Mouse (Mus musculus) C2C12 (cell line): ENCODE measurements around the gene Nrap. TPM values are rescaled to one million over a fixed set of nuclear protein-coding genes. Genes with fewer than 3 reads are reported as not detected.

ENCODE experiments used
- H3K27me3 ChIP-seq: one replicate; pipeline ENCODE4 v1.6.1; 2011; ENCODE audit not compliant: control insufficient read depth, insufficient read depth, insufficient read length
- H3K36me3 ChIP-seq: one replicate; pipeline ENCODE4 v1.6.1; 2011; ENCODE audit not compliant: control insufficient read depth, insufficient read depth
- H3K4me3 ChIP-seq: one replicate; pipeline ENCODE4 v1.5.1; 2011; ENCODE audit warnings: mild to moderate bottlenecking, control low read depth; ENCODE audit not compliant: poor library complexity, insufficient read depth, severe bottlenecking
- H3K79me2 ChIP-seq: one replicate; pipeline ENCODE4 v1.6.1; 2011; ENCODE audit not compliant: control insufficient read depth, insufficient read depth
- H3K79me3 ChIP-seq: one replicate; pipeline ENCODE4 v1.6.1; 2011; ENCODE audit warnings: low read depth, control low read depth
- H3ac ChIP-seq: one replicate; pipeline ENCODE3; 2011; ENCODE audit warnings: low read depth; ENCODE audit not compliant: control insufficient read depth, insufficient read length
- CEBPB ChIP-seq: IDR thresholded peaks from one replicate; pipeline ENCODE4 v1.6.1; 2011; ENCODE audit warnings: low read depth, mild to moderate bottlenecking, control low read depth, moderate library complexity
- CTCF ChIP-seq: IDR thresholded peaks from one replicate; pipeline ENCODE4 v1.5.1; 2011; ENCODE audit not compliant: control insufficient read depth, insufficient read depth, insufficient read length
- FOSL1 ChIP-seq: IDR thresholded peaks from one replicate; pipeline ENCODE4 v1.8.0; 2011; ENCODE audit warnings: mild to moderate bottlenecking, low read length; ENCODE audit not compliant: poor library complexity, insufficient read depth, severe bottlenecking
- MAX ChIP-seq: IDR thresholded peaks from one replicate; pipeline ENCODE4 v1.6.1; 2011; ENCODE audit warnings: mild to moderate bottlenecking, control low read depth
- MYOD1 ChIP-seq: IDR thresholded peaks from one replicate; pipeline ENCODE4 v1.6.1; 2011; ENCODE audit warnings: low read depth; ENCODE audit not compliant: control insufficient read depth, insufficient read length
- MYOG ChIP-seq: IDR thresholded peaks from one replicate; pipeline ENCODE4 v1.6.1; 2011; ENCODE audit not compliant: control insufficient read depth, insufficient read length; ENCODE audit errors: extremely low read depth
- USF1 ChIP-seq: IDR thresholded peaks from one replicate; pipeline ENCODE4 v1.6.1; 2011; ENCODE audit warnings: low read depth, mild to moderate bottlenecking, control low read depth, moderate library complexity
- polyA plus RNA-seq: library from polyadenylated mRNA; unstranded; fragments of >200 nt; fragmentation: generic; extraction: Trizol; gene quantifications from one replicate; pipeline ENCODE4 v1.2.1, GENCODE M21; 2012; ENCODE audit warnings: missing spikeins

Gene Nrap
- polyA plus RNA-seq, 1 experiment = 0.88 TPM

DNA sequence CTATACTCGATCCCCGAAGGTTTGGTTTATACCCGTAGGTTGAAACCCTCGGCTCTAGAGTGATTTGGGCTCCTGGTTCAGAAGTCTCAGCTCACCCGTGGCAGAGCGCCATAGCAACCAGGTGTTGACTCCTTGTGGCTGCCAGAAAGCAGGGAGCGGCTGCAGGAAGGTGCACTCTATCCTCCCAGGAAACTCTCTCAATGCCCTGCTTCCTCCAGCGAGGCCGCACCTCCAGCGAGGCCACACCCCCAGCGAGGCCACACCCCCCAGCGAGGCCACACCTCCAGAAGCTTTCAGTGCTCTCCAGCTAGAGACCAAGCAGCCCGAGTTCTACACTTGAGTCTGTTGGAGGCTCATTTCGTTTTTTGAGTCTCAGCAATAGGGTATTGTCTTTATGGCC, 10.4 kb upstream of the Nrap start:
- H3K4me3 ChIP-seq = no peak overlapping the region
- no peaks in the 10 kb centered on the region for H3K79me2 ChIP-seq
- no peak for TF ChIP-seq MAX
- H3ac ChIP-seq = no peak overlapping the region
- H3K36me3 ChIP-seq = no peaks in the 10 kb centered on the region
- no peaks in the 10 kb centered on the region for H3K27me3 ChIP-seq
- no peaks in the 10 kb centered on the region for H3K79me3 ChIP-seq

DNA sequence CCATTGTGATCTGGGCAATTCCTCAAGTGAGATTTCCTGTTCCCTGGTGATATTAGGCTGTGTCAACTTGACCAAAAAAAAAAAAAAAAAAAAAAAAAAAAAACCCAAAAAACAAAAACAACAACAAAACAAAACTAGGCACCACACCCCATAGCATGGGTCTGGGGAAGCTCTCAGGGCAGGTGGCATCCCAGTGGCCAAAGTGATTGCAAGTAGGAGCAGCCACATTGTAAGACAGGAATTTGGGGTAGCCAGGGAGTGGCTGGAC, 8.6 kb upstream of the Nrap start:
- Histone ChIP-seq H3K4me3 (no peak overlapping the region), H3K79me3 (no peaks in the 10 kb centered on the region), H3ac (no peak overlapping the region), H3K36me3 (no peaks in the 10 kb centered on the region), H3K79me2 (no peaks in the 10 kb centered on the region), H3K27me3 (no peaks in the 10 kb centered on the region)
- TF ChIP-seq MYOG = no peak

DNA sequence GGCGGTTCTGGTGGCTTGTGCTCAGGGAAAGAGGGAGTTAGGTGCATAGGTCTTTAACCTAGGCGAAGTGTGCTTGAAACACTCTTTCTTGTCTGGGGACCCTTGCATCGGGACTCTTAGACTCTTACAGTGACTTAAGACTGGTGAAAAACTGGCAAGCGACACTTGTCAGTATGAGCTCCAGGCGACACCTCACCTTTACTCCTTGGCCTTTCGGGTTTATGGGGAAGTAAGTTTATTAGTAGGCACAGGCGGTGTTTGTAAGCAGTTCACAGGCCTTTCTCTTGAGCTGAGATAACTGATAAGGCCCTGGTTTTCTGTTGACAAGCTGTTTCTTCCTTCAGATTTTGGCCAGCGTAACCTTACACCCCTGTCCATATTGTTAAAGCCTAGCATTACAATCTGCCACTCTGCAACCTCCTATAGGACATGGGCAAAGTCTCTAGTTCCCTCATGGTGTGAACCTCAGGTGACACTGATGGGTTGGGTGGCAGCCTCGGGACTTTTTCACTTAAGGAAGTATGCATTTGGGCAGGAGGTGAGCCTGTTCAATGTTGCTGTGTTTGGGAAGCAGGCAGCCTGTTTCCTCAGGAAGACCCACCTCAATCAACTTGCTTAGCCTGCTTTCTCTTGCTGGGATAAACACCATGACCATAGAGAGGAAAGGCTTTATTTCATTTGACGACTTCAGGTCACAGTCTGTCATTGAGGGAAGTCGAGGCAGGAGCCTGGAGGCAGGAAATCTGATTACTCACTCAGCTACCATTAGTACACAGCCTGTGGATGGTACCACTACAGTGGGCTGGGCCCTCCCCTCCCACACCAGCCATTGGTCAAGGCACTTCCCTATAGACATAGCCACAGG, 8.1 kb upstream of the Nrap start:
- no peaks in the 10 kb centered on the region for H3K27me3 ChIP-seq
- H3K36me3 ChIP-seq = no peaks in the 10 kb centered on the region
- TF ChIP-seq CEBPB (no peak), USF1 (no peak), MYOD1 (no peak), FOSL1 (no peak), CTCF (no peak)
- no peak overlapping the region for H3ac ChIP-seq
- no peaks in the 10 kb centered on the region for H3K79me3 ChIP-seq
- H3K79me2 ChIP-seq = no peaks in the 10 kb centered on the region
- H3K4me3 ChIP-seq = no peak overlapping the region

DNA sequence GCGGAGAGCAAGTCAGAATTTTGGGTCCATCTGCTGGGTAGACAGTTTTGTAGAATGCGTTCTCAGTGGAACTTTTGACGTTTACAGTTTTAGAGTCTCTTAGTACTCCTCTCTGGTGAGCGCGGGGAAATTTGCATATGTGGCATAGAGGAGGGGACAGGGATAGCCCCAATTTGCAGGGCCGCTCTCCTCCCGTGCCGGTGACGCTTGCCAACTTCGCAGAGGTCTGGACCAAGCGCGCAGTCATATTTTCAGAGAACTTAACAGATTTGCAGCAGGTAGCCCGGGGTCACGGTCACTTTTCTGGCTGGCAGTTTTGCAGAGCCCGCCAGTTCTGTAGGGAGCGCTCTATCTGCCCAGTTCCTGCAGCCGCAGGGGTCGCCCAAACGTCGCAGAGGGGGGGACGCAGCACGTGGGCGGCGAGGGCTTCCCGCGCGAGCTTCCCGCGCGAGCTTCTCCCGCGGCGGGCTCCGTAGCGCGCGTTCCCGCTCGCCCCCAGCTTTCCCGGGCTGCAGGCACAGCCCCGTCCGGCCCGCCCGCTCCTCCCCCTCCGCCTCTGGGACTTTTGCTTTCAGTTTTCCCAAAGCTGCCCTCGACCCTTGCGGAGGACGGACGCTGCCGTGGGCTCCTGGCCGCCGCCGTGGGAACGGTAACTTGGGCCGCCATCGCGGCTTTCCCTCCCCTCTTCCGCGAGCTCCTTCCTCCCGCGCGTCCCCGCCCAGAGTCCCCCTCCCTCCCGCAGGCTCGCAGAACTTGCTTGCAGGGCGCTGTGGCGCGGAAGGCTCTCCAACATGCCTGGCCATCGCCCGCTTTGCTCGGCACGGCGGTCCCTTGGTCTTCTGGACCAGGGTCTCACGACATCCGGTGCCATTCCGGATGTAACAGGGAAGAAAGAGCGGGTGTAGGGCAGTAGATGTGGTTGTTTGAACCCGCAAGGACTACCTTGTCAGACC, 7.1 kb upstream of the Nrap start, which contains the start of gene Casp7:
Casp7 (plus strand) TSS at position 461 of the 953 bp plus-strand sequence.
- TF ChIP-seq FOSL1 = no peak
- TF ChIP-seq MAX = peak; percentile 88
- Histone ChIP-seq H3K4me3 (peak within 1 kb of the TSS; percentile 11), H3K36me3 (no peaks in the 10 kb centered on the region), H3K79me2 (no peaks in the 10 kb centered on the region), H3K79me3 (no peaks in the 10 kb centered on the region), H3K27me3 (no peaks in the 10 kb centered on the region), H3ac (peak within 1 kb of the TSS; percentile 44)

DNA sequence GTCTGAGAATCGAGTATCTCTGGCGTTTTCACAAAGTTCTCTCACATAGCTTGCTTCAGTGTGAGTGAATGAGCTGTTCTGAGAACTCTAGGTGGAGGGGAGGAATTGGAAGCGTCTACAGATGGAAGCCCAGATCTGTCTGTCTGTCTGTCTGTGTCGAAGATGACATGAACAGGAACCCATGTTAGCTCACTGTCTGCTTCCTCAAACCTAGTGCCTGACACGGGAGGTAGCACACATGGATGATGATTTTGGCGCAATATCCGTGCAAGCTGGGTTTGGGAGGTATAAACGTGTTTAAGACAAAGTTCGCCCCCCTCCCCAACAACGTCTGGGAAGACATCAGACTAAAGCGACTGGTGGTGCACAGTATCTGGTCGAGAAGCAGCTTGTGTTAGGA, 6.4 kb upstream of the Nrap start:
- H3K79me3 ChIP-seq = no peaks in the 10 kb centered on the region
- H3ac ChIP-seq = no peak overlapping the region
- H3K27me3 ChIP-seq = no peaks in the 10 kb centered on the region
- no peaks in the 10 kb centered on the region for H3K36me3 ChIP-seq
- no peak overlapping the region for H3K4me3 ChIP-seq
- H3K79me2 ChIP-seq = no peaks in the 10 kb centered on the region
- no peak for TF ChIP-seq CTCF
- no peak for TF ChIP-seq MYOD1
- no peak for TF ChIP-seq FOSL1
- no peak for TF ChIP-seq MYOG
- no peak for TF ChIP-seq CEBPB
- no peak for TF ChIP-seq USF1
- no peak for TF ChIP-seq MAX

DNA sequence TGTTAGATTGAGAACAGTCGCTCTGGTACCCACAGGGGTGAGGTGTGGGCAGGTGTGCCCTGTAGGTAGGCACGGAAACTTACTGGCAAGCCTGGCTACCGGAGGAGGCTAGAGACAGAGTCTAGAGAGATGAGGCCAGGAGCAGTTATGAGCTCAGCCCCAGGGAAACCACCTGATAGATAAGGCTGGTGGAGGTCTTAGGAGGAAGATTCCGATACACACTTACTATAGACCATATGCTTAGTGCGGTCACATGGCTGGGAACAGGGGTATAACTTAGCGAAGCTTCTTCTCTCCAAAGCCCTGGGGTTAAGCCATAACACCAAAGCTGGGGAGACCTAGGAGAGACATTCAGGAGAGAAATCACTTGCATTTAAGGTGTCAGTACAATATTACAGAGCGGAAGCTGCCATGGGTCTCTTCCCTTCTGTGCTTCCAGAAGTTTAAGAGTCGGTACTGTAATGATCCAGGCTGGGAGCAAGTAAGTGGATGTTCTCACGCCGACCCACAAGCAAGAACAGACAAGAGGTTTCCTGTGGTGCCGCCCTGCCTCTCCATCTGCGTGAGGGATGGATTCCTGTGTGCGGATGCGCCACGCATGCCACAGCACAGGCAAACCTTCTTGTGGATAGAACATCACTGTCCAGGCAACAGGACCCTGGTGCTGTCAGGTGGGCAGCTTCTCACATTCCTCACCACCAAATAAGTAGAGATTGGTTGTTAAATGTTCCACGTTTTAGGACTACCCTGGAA, 5.5 kb upstream of the Nrap start:
- no peak for TF ChIP-seq USF1
- no peak for TF ChIP-seq MYOD1
- TF ChIP-seq CEBPB = no peak
- H3K4me3 ChIP-seq = no peak overlapping the region
- no peaks in the 10 kb centered on the region for H3K79me3 ChIP-seq
- no peaks in the 10 kb centered on the region for H3K36me3 ChIP-seq
- no peaks in the 10 kb centered on the region for H3K79me2 ChIP-seq
- H3K27me3 ChIP-seq = no peaks in the 10 kb centered on the region
- H3ac ChIP-seq = no peak overlapping the region
